Mouse (Mus musculus) Patski (cell line): ENCODE measurements at regions not wholly inside any gene's neighbourhood (a gene's known extent, or its start where the extent isn't known, plus 50 kb on each side); places are given as distances from the start of the nearest gene placed in this dataset.

ENCODE experiments used
- ATAC-seq: fragments of 100-300 bp; one replicate; pipeline ENCODE4 v1.8.0; 2021
- CTCF ChIA-PET: fragments of 350-600 bp; sonication (Branson Sonifier 250); formaldehyde crosslinking; loops from one replicate; lab custom pipeline; 2022; ENCODE audit warnings: inconsistent platforms; lab: Charles Lee
- POLR2A ChIA-PET: fragments of 350-600 bp; sonication (Branson Sonifier 250); formaldehyde crosslinking; loops from one replicate; lab custom pipeline; 2022; ENCODE audit warnings: antibody characterized with exemption, inconsistent platforms; lab: Charles Lee
- DNase-seq: peaks from one replicate; pipeline ENCODE4 v3.0.0-alpha.2; 2011; ENCODE audit warnings: low read depth, low spot score
- H3K27me3 ChIP-seq: fragments of 371-371 bp; one replicate; pipeline ENCODE4 v1.5.1; 2021
- CTCF ChIP-seq: fragments of 100-300 bp; IDR thresholded peaks from one replicate; pipeline ENCODE4 v1.5.1; 2021
- in situ Hi-C: fragments of 300-500 bp; cut with MboI; formaldehyde crosslinking; loops from 3 replicates; pipeline ENCODE4 v1.11.1; 2018; ENCODE audit warnings: low pct_unique_long_range_greater_than_20kb, mixed read lengths

GRCm38 (mm10) chr12:110170496-110170895 is 108.4 kb upstream of the Dio3 start:
- ATAC-seq (no peak), DNase-seq (no peak)
- POLR2A ChIA-PET, result no interaction called here
- H3K27me3 ChIP-seq, result no peaks in the 10 kb centered on the region
- no peak for TF ChIP-seq CTCF
- CTCF ChIA-PET, result no interaction called here
- in situ Hi-C loops, result no loop called here

DNA sequence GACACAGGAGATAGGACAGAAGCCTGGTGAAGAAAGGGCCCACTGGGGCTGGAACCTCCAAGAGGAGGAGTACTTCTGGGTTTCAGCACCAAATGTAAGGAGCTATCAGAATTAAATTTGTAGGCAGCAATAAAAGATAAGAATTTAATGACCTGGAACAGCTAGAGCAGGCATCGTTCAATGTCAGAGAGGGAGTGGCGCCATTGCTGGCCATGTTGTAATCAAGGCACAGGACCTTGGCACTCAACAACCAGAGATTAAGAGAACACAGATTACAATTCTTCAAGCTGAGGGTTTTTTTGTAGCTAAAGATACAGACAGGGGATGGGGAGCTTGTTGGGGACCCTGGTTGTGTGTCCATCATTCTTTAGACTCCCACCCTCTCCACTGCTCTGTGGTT is 101.0 kb upstream of the Dio3 start:
- in situ Hi-C loops, result no loop called here
- no peak for DNase-seq
- no peak for ATAC-seq
- no peaks in the 10 kb centered on the region for H3K27me3 ChIP-seq
- no peak for TF ChIP-seq CTCF
- ChIA-PET POLR2A (no interaction called here), CTCF (interaction anchor here (1.5 kb wide), 1 partner anchor 9 kb away, joined by 7 read pairs; no protein-coding TSS in a partner anchor)

GRCm38 (mm10) chr12:110183473-110183872 is 95.4 kb upstream of the Dio3 start:
- ChIA-PET CTCF (no interaction called here), POLR2A (no interaction called here)
- in situ Hi-C loops, result no loop called here
- no peaks in the 10 kb centered on the region for H3K27me3 ChIP-seq
- DNase-seq, result no peak
- no peak for TF ChIP-seq CTCF
- ATAC-seq, result no peak

DNA sequence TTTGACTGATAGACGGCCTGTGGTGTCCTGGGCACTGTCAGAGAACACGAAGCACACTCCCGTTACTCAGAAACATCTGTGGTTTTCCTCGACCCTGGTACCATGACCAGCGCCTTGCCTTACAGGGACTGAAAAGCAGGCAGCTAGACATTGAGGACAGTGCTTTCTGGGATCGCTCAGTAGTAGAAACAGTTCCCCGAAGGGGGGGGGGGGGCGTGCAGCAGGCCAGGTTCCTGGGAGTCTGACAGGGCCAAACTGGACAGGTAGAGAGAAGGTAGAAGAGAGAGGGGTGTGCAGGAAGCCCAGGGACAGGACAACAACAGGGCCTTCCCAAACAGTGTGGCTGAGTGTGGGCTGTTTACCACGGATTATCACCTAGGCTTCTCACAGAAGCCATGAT is 93.5 kb upstream of the Dio3 start:
- H3K27me3 ChIP-seq, result no peaks in the 10 kb centered on the region
- POLR2A ChIA-PET, result interaction anchor here (0.7 kb wide), 1 partner anchor 16 kb away, joined by 3 read pairs; no protein-coding TSS in a partner anchor
- CTCF ChIA-PET, result no interaction called here
- in situ Hi-C loops, result no loop called here
- no peak for ATAC-seq
- TF ChIP-seq CTCF, result no peak
- DNase-seq, result no peak

- POLR2A ChIA-PET, result interaction anchor here (0.6 kb wide), 1 partner anchor 10 kb away, joined by 3 read pairs; no protein-coding TSS in a partner anchor
- CTCF ChIA-PET, result interaction anchor here (1.1 kb wide), 1 partner anchor 19 kb away, joined by 3 read pairs; no protein-coding TSS in a partner anchor
- H3K27me3 ChIP-seq, result no peaks in the 10 kb centered on the region
- in situ Hi-C loops, result no loop called here
- DNase-seq (no peak), ATAC-seq (no peak)
- TF ChIP-seq CTCF, result no peak
Measured at GRCm38 (mm10) chr12:110186381-110186780, 92.5 kb upstream of the Dio3 start.

- no peaks in the 10 kb centered on the region for H3K27me3 ChIP-seq
- ChIA-PET POLR2A (interaction anchor here (0.6 kb wide), 1 partner anchor 10 kb away, joined by 3 read pairs; no protein-coding TSS in a partner anchor), CTCF (interaction anchor here (1.1 kb wide), 1 partner anchor 18 kb away, joined by 3 read pairs; no protein-coding TSS in a partner anchor)
- in situ Hi-C loops, result no loop called here
- ATAC-seq (no peak), DNase-seq (no peak)
- no peak for TF ChIP-seq CTCF
Measured at GRCm38 (mm10) chr12:110186911-110187245, 92.0 kb upstream of the Dio3 start.

- POLR2A ChIA-PET, result no interaction called here
- H3K27me3 ChIP-seq, result no peaks in the 10 kb centered on the region
- CTCF ChIA-PET, result interaction anchor here (1.1 kb wide), 1 partner anchor 17 kb away, joined by 3 read pairs; no protein-coding TSS in a partner anchor
- no peak for TF ChIP-seq CTCF
- DNase-seq (no peak), ATAC-seq (no peak)
- in situ Hi-C loops, result no loop called here
Measured at GRCm38 (mm10) chr12:110187246-110188135, 91.4 kb upstream of the Dio3 start.

DNA sequence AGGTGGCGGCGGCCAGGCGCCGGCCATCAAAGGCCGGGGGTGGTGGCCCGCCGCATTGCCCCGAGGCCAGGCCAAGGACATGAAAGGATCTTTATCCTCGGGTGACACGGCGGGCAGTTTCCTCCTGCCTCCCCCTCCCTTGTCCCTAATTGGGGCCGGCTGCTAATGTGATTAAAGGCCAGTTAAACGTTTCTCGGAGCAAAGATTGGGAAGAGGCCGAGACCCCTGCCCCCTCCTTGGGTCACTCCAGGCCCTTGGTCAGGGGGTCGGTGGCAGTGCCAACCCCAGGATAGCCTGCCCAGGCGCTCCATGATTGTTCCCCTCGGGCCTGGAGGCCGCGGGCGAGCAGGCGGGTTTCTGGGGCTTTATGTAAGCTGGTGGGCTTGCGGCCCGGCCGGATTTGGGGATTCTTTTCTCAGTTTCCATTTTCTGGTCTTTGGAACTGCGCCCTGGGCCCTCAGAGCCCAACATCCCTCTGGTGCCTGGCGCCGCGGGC is 90.7 kb upstream of the Dio3 start:
- POLR2A ChIA-PET, result no interaction called here
- in situ Hi-C loops, result no loop called here
- CTCF ChIA-PET, result no interaction called here
- no peak for ATAC-seq
- no peak for DNase-seq
- no peak for TF ChIP-seq CTCF
- no peaks in the 10 kb centered on the region for H3K27me3 ChIP-seq

DNA sequence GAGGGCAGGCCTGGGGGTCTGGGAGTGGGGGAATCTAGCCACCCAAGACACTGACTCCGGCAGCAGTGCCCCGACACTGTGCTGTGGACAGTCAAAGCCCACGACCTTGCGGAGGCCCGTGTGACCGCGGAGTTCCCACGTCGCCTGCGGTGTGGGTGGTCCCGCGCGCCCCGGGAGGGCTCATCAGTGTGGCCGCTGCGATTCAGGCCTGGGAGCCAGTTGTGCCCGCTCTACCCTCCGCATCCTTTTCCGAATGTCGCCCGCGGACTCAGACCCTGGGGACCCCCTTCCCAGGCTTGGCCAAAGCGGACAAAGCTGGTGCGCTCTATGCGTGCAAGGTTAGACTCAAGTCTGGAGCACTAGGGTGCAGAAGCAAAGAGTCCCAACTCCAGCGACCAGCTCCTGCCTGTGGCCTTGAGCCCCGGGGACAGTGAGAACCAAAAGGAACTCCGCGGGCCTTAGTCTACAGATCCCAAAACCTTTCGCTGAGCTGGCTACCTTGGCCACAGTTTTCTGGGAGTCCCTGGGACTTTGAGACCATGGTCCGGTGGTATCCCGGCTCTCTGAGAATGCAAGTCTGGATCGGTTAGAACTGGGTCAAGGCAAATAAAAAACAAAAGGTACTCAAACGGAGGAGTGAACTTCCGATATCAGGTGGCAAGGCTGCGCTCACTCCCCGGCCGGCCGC is 90.1 kb upstream of the Dio3 start:
- CTCF ChIA-PET, result no interaction called here
- no peaks in the 10 kb centered on the region for H3K27me3 ChIP-seq
- in situ Hi-C loops, result no loop called here
- DNase-seq, result no peak
- no peak for TF ChIP-seq CTCF
- POLR2A ChIA-PET, result no interaction called here
- ATAC-seq, result no peak

DNA sequence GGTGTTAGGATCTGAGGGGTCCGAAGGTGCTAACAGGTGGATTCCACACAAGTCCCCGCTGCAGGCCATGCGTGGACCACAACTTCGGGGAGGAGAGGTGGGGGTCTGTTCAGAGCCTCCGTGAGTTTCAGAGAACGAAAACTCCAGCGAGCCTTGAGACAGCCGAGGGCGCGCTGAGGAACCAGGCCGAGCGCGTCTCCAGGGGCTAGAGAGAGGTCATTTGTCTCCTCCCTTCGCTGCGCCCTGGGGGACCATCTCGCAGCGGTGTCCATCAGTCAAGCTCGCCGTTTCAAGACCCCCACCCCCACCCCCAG is 89.6 kb upstream of the Dio3 start:
- ChIA-PET CTCF (no interaction called here), POLR2A (no interaction called here)

GRCm38 (mm10) chr12:110192186-110192585 is 86.7 kb upstream of the Dio3 start:
- ChIA-PET CTCF (no interaction called here), POLR2A (no interaction called here)
- no peak for TF ChIP-seq CTCF
- no peaks in the 10 kb centered on the region for H3K27me3 ChIP-seq
- ATAC-seq (no peak), DNase-seq (no peak)
- in situ Hi-C loops, result no loop called here

More for the DNA sequence above, 89.6 kb upstream of the Dio3 start:
- H3K27me3 ChIP-seq, result no peaks in the 10 kb centered on the region
- no peak for ATAC-seq
- in situ Hi-C loops, result no loop called here
- no peak for DNase-seq
- no peak for TF ChIP-seq CTCF
